Mouse (Mus musculus) stomach, postnatal 0 days (tissue): ENCODE data around the gene Rtn4.

Source experiments
- CTCF ChIP-seq: IDR thresholded peaks from 2 replicates; pipeline ENCODE4 v1.5.1; 2016; ENCODE audit warnings: antibody characterized with exemption, low read depth, mild to moderate bottlenecking, moderate library complexity
- EP300 ChIP-seq: optimal IDR thresholded peaks from 2 replicates; pipeline ENCODE3; 2016; ENCODE audit warnings: antibody characterized with exemption

DNA sequence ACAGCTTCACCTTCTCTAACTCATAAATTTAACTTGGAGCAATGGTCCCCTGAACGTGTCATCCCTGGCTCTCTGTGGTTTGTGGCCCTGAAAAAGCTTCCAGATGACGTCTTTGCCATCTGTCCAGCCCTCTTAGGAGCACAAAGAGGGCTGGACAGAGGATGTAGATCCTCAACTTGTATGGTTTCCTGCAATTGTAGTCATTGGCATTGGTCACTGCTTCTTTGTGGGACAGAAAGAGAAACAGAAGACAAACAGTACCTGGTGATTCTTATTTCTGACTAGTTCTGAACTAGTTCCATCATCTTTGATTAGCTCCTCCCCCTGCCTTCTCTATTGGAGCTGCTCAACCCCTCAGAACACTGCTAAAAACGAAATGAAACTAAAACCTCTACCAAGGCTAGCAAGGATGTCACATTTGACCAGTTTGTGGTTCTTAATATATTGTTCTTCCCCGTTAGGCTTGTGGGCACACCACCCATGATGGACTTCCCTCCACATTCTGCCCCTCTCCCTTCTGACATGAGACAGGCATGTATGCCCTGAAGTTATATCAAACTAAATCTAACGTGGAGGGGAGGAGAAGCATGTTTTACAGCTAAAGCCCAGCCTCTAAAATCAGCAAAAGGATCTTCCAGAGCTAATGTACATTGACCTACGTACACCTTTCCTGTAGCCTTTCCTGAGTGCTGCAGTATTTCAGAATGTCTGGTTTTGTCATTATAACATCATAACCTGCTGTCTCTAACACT, 45.0 kb upstream of the Rtn4 start:
- TF ChIP-seq CTCF (no peak), EP300 (no peak)
